Mouse (Mus musculus): ENCODE data around the gene Gm17651.

The Gm17651 gene

GRCm38 (mm10) chr3:97674644-97675110, at the start of gene Gm17651:
TSS of gene Gm17651 (minus strand) at chr3:97674694.
- DNase-seq (ENCODE audit: low read depth, low spot score) = no peak

DNA sequence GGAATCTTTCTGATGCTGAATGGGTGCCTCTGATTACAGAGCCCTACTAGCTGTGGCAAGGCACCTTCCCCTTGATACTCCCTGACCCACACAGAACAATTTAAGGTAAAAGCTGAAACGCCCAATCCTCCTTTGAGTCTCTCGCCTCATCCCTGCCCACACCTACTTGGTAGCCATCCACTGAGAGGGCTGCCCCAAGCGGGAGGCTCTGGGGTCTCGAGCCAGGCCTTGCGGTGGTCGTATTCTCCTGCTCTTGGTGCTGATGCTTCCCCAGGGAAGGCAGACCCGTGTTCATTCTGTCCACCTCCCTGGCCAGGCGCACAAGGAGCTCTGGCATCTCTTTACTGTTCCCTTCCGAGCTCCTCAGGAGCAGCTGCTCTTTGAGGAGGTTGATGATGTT, 44.6 kb upstream of the Gm17651 start:
- DNase-seq (ENCODE audit: low read depth, low spot score) = no peak

- DNase-seq (ENCODE audit: low read depth, low spot score) = no peak
These were observed 41.4 kb upstream of the Gm17651 start for GRCm38 (mm10) chr3:97715922-97716321.

DNA sequence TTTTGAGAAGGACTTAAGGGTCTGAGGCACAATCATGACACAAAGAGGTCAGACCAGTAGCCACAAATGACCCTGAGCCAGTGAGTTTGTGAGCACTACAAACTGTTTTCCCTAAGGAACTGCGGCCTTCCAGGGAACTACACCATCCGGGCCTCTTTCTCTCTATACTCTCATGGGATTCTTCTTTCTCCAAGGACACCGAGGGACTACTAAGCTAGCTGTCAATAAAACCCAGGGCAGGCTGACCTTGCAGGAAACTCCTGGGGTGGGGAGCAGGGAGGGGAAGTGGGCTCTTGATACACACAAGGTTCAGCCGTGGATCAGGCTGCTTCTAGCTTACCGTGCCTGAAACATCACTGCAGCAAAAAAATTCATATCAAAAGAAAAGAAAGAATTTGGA, 36.4 kb upstream of the Gm17651 start:
- DNase-seq (ENCODE audit: low read depth, low spot score) = no peak

DNA sequence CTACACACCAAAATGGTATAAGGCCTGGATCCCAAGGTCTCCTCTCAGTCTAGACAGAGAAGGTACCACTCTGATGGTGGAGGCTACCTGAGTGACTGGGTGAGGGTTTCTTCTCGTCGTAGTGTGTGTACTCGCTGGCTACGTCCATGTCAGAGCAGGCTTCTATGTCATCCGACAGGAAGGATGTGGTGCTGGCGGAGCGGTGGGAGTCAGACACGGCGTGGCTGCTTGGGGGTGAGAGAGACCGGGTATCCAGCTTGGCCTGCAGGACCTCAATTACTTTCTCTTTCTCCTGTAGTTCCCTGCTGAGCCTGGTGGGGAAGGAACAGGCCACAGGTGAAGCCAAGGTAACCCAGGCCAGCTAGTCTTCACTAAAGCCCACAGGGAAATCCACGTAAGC, 35.6 kb upstream of the Gm17651 start:
- DNase-seq (ENCODE audit: low read depth, low spot score) = peak; percentile 8

- no peak for DNase-seq (ENCODE audit: low read depth, low spot score)
These were observed 32.1 kb upstream of the Gm17651 start for GRCm38 (mm10) chr3:97706561-97706960.

- DNase-seq (ENCODE audit: low read depth, low spot score) = no peak
These were observed 31.0 kb upstream of the Gm17651 start for GRCm38 (mm10) chr3:97705508-97705907.

DNA sequence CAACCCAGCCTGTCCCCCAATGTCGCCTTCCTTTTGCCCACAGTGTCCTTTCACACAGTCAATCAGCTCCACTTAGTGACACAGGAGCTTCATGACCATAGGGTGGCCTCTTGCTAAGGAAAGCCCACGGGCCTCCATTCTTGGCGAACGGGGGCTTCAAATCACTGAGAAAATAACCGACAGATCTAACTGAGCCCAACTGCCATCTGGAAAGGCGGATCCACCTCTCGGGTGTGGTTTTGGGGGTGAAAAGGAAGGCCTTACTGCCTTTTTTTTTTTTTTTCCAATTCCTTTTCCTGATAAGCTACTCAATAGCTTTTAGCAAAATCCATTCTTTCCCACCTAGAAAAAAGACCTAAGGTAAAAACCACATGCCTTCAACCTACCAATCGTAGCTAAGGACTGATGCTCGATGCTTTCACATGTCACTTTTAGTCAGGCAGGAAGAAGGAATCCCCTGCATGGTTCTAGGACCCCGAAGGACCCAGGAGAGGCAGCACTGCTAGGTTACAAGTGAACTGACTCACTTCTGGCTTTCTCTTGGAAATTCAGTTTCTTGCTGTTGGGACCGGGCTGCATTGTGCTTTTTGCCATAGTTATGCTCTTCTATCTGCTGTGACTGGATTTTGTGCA, 28.1 kb upstream of the Gm17651 start:
- DNase-seq (ENCODE audit: low read depth, low spot score) = no peak

DNA sequence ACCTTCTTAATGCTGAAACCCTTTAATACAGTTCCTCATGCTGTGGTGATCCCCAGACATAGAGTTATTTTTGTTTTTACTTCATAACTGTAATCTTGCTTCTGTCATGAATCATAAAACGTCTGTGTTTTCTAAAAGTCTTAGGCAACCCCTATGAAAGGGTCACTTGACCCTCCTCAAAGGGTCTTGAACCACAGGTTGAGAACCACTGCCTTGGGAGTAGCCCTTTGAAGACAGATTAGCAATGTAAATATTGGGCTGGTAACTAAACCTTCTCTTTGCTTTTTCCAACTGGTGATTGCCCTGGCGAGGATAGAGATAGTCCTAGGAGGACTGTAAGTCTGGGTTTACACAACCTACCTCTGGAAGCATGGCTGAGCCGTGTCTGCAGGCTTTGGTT, 26.7 kb upstream of the Gm17651 start:
- no peak for DNase-seq (ENCODE audit: low read depth, low spot score)

DNA sequence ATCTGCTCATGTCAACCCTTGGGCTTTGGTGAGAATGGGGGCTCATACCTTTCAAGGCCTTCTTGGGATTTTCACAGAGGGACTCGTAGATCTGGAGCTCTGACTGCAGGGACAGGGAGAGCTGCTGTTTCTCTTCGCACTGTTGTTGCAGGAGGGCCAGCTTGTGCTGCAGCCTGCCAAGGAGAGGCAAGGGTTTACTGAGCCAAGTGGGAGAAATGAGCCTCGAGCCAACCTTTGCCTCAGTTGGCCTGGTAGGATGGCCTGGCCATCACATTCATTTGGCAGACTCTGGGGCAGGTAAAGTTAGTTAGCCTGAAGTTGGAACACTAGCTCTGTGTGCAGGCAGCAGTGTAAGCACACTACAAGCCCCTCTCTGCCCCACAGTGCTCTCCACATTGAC, 24.6 kb upstream of the Gm17651 start:
- no peak for DNase-seq (ENCODE audit: low read depth, low spot score)

DNA sequence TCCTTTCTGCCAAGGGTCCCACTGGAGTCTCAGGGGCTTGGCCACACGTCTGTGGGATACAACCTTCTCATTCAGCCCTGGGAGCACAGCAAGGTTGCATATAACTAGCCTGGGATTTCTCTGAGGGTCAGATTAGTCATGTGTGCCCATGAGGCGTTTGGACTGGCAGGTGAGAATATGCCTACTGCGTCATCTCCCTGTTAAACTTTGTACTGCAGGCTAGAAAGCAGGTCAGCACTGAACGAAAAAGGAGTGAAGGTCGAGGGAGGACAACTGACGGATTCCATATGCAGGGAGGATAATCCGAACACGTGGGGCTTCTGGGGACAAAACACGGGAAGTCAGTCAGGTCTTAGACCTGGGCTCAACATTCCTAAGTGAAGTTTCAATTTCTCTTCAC, 22.8 kb upstream of the Gm17651 start:
- DNase-seq (ENCODE audit: low read depth, low spot score) = no peak

DNA sequence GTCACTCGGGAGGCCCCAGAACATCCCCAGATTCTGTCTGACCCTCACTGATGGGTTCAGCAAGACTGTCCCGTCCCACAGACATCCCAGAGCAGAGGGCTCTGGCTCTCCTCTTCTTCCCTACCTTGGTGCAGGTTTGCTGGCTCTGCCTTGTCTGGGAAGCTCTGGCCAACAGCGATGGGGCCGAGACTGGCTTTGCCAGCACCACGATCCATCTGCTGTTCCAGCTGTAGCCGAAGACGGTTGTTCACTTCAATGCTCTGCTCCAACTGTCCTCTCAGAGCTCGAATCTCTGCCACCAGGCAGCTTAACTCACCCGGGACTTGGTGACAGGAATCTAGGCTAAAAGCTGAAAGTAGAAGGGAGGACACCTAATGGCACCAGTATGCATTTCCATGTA, 22.4 kb upstream of the Gm17651 start:
- no peak for DNase-seq (ENCODE audit: low read depth, low spot score)

DNA sequence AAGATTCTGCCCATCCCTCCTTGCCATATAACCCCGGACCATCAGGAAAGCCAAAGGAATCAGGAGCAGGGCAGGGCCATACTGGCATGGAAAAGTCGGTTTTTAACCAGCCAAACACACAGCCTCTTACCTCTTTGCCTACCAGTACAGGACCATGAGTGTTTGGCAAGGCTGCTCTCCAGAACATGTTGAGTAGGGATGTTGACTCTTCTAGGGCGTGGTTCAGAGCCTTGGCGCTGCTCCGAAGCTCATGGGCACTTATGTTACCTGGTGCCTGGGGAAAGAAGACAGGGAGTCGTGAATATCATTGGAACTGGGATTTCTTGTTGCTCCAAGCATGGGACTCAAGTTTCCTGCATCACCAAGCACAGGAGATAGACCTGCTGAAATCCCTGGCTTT, 19.3 kb upstream of the Gm17651 start:
- DNase-seq (ENCODE audit: low read depth, low spot score) = no peak

DNA sequence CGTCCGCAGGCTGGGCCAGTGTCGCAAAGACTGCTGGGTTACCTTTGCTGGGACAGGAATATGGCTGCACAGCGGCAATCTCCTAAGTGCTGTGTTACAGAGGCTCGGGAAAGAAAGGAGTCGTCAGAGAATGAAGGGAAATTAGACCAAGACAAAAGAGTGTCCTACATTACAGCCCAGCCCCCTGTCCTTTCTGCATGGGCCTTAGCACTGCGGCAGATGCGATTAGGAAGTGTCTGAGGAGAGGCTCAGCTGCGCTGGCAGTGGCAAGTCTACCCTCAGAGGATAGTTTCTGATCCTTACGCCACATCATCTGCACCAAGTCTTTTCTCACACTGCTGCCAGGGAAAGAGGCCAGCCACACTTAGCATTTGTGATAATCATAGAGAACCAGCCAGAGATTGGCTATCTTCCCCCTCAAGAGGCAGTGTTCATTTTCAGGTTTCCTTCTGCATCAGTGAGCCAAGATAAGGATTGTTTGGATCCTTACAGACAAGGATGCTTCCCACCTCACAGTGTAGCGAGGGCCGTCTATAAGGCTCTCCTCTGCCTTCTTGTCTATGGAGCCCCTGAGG, 17.0 kb upstream of the Gm17651 start:
- DNase-seq (ENCODE audit: low read depth, low spot score) = no peak

DNA sequence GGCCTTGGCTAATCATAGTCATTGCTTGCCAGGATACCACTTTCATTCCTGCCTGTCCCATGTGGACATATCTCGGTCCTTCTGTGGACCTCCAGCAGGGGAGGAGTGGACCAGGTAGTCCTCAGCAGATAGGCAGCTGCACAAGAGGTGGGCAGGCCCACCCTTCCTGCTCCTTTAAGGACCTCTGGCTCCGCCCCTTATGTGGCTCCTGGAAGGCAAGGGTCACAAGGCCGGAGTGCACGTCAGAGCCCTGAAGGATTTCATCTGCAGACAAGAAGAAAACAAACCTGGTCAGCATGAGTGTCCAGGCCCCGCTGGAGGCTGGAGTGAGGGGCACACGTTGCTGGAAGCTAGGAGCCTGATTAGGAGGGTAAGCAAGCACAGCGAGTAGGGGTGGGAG, 16.1 kb upstream of the Gm17651 start:
- peak; percentile 19 for DNase-seq (ENCODE audit: low read depth, low spot score)

DNA sequence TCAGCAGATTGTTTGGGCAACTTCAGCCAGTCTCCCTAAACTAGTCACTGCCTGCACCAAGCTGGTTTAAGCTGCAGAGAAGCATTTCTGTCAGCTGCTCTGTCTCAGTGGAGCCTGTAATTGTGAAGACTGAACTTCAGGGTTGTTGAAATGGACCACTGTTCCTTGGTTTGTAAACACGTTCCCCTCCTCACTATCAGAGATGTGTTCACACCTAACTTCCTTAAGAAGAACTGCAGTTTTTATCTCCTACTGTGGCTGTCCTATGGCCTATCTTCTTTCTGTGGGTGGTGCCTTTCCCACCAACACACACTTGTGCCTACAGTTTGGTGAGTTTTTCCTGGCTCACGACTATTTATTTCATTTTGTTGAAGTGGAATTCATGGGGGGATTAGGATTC, 14.8 kb upstream of the Gm17651 start:
- no peak for DNase-seq (ENCODE audit: low read depth, low spot score)

DNA sequence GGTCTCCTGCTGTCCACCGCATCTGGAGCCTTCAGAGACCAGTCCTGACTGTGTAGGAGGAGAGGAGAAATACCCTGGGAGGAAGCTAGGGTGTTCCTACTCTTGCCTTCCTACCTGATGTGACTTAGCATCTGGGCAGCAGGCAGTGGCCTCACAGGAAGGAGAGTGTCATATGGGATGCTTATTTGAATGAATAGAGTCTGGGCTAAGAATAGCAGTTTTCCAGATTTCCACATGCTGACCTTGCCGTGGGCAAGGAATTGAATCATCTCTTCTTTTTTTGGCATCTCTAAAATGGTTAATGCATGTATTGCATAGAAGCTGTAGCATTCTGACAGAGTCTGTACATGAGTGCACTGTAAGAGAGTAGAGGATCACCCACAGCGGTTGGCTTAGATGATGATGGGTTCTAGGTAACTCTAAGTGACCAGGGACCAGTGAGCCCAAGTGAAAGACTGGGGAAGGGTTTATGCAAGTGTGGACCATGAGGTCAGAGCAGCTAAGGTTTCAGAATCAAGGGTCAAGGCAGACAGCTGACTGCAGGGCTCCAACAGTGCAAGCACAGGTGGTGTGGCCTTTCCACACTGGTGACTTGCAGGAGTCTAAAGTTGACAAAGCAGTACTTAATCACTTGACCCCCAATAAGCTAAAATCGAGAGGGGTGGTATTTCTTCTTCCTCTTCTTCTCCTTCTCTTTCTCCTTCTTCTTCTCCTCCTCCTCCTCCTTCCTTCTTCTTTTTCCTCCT, 12.1 kb upstream of the Gm17651 start:
- DNase-seq (ENCODE audit: low read depth, low spot score) = no peak

- DNase-seq (ENCODE audit: low read depth, low spot score) = peak; percentile 96
These were observed 9.2 kb upstream of the Gm17651 start for GRCm38 (mm10) chr3:97683560-97684195.

DNA sequence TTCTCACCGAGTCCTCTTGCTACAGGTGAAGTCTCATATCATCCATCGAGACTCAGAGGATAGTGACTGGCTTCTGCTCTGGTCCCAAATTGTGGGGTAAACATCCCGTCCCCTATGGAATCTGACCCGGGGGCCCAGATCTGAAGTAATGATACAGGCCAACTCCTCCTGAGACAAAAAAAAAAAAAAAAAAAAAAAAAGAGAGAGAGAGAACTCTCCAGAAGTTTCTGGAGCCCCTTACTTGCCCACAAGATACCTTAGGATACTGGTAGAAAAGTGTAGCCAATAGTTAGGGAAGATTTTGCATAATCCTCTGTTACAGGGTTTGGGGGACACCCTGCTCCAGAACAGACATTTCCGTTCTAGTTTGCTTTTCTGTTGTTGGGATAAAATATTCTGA, 8.1 kb upstream of the Gm17651 start:
- no peak for DNase-seq (ENCODE audit: low read depth, low spot score)

GRCm38 (mm10) chr3:97682159-97682502, 7.6 kb upstream of the Gm17651 start:
- DNase-seq (ENCODE audit: low read depth, low spot score) = no peak

DNA sequence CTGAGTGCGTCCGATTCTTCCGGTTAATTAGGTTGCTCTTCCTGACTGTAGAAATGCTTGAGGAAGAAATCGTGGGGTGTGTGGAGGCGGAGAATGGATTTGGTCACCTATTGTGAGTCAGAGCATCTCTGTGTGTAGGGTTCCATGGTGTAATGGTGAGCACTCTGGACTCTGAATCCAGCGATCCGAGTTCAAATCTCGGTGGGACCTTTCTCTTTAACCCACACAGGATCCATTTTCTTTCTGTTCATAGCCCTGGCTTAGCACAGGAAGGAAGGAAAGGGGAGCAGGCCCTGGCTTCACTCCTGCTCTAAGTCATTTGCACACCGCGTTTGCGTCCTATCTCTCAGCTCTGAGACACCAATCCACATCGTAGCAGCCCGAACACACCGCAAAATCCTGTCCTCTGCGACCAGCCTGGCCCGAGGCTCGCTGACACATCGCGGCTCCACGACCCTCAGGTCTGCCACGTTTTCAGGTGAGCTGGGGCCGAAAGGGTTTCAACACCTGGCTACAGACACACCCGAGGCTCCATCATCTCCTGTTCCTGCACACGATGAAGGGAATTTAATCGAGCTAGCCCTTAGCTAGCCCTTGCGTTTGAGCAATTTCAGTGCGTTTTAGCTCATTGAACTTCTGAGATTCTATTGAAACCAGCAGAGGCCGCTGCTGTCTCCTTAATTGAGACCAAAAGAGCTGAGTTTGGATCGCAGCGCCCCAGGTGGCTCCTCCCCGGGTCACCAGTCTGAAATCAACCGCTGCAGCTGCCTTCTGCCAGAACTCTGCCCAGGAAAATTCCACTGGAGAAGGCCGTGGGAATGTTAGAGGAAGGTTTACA, 7.0 kb upstream of the Gm17651 start:
- DNase-seq (ENCODE audit: low read depth, low spot score) = peak; percentile 89
